Mouse (Mus musculus): Measurements from ENCODE around the gene Erc2. TPM values are rescaled to one million over a fixed set of nuclear protein-coding genes. Genes with fewer than 3 reads are reported as not detected.

The Erc2 gene
- polyA plus RNA-seq, 1 experiment from 2014 or later, result 2.4 TPM

DNA sequence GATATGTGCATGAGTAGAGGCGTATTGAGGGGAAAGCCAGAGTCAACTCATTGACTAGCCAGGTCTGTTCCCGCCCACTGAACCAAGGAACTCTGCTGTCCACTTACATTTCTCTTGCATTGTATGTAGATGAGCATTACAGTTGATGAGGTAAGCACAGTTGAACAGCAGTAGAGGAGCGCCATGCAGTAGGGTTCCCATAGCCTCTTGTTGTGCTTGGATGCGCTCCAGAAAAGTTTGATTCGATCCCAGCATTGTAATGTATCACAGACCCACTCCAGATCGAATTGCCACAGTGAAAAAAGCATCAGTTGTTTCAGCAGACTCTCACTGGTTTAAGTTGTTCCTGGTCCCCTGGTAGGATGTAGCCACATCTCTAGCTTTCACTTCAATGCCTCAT lies 656.7 kb downstream of the Erc2 start:
- Histone ChIP-seq H3K4me3 (no peak overlapping the region), H3K27me3 (replicated peaks) (peaks cover 38% of the 10 kb centered on the region), H3K36me3 (no peaks in the 10 kb centered on the region), H3K4me2 (no peak overlapping the region), H3K9me3 (no peaks in the 10 kb centered on the region), H3K9ac (no peak overlapping the region), H3K27ac (replicated peaks) (no peak overlapping the region), H3K4me1 (peaks cover 30% of the 10 kb centered on the region)
- 86% methylated on average over 6 of the region's 6 CpGs for WGBS
- no peak for ATAC-seq (ENCODE audit: extremely low read depth, insufficient number of reproducible peaks, low FRiP score, low TSS enrichment)

GRCm38 (mm10) chr14:28280376-28280775 lies 658.1 kb downstream of the Erc2 start:
- H3K27ac ChIP-seq (replicated peaks), result no peak overlapping the region
- peaks cover 38% of the 10 kb centered on the region for H3K27me3 ChIP-seq (replicated peaks)
- 48% methylated on average over 1 of the region's 1 CpGs for WGBS
- H3K4me1 ChIP-seq, result peaks cover 17% of the 10 kb centered on the region
- no peaks in the 10 kb centered on the region for H3K9me3 ChIP-seq
- ATAC-seq (ENCODE audit: extremely low read depth, insufficient number of reproducible peaks, low FRiP score, low TSS enrichment), result no peak
- no peak overlapping the region for H3K9ac ChIP-seq
- no peak overlapping the region for H3K4me3 ChIP-seq
- no peaks in the 10 kb centered on the region for H3K36me3 ChIP-seq
- no peak overlapping the region for H3K4me2 ChIP-seq

- no peak overlapping the region for H3K4me2 ChIP-seq
- peaks cover 24% of the 10 kb centered on the region for H3K4me1 ChIP-seq
- H3K9ac ChIP-seq, result no peak overlapping the region
- no peaks in the 10 kb centered on the region for H3K9me3 ChIP-seq
- no peak overlapping the region for H3K4me3 ChIP-seq
- ATAC-seq (ENCODE audit: extremely low read depth, insufficient number of reproducible peaks, low FRiP score, low TSS enrichment), result no peak
- no peak overlapping the region for H3K27ac ChIP-seq (replicated peaks)
- peaks cover 20% of the 10 kb centered on the region for H3K27me3 ChIP-seq (replicated peaks)
- WGBS, result 87% methylated on average over 1 of the region's 1 CpGs
- no peaks in the 10 kb centered on the region for H3K36me3 ChIP-seq
Measured at GRCm38 (mm10) chr14:28283319-28284095, 661.3 kb downstream of the Erc2 start.

- no peaks in the 10 kb centered on the region for H3K36me3 ChIP-seq
- no peaks in the 10 kb centered on the region for H3K9me3 ChIP-seq
- H3K9ac ChIP-seq, result no peak overlapping the region
- peaks cover 18% of the 10 kb centered on the region for H3K4me1 ChIP-seq
- ATAC-seq (ENCODE audit: extremely low read depth, insufficient number of reproducible peaks, low FRiP score, low TSS enrichment), result no peak
- H3K27ac ChIP-seq (replicated peaks), result no peak overlapping the region
- no peaks in the 10 kb centered on the region for H3K27me3 ChIP-seq (replicated peaks)
- no peak overlapping the region for H3K4me2 ChIP-seq
- H3K4me3 ChIP-seq, result no peak overlapping the region
Measured at GRCm38 (mm10) chr14:28286511-28286910, 664.3 kb downstream of the Erc2 start.

- no peaks in the 10 kb centered on the region for H3K9me3 ChIP-seq
- H3K27ac ChIP-seq (replicated peaks), result no peak overlapping the region
- H3K9ac ChIP-seq, result no peak overlapping the region
- peaks cover 18% of the 10 kb centered on the region for H3K4me1 ChIP-seq
- no peaks in the 10 kb centered on the region for H3K27me3 ChIP-seq (replicated peaks)
- H3K4me2 ChIP-seq, result no peak overlapping the region
- 59% methylated on average over 2 of the region's 2 CpGs for WGBS
- ATAC-seq (ENCODE audit: extremely low read depth, insufficient number of reproducible peaks, low FRiP score, low TSS enrichment), result no peak
- no peaks in the 10 kb centered on the region for H3K36me3 ChIP-seq
- H3K4me3 ChIP-seq, result no peak overlapping the region
Measured at GRCm38 (mm10) chr14:28288196-28288595, 666.0 kb downstream of the Erc2 start.

GRCm38 (mm10) chr14:28288926-28289325 lies 666.7 kb downstream of the Erc2 start:
- Histone ChIP-seq H3K36me3 (no peaks in the 10 kb centered on the region), H3K4me1 (peaks cover 13% of the 10 kb centered on the region), H3K27me3 (replicated peaks) (no peaks in the 10 kb centered on the region), H3K4me3 (no peak overlapping the region), H3K9ac (no peak overlapping the region), H3K9me3 (no peaks in the 10 kb centered on the region), H3K4me2 (no peak overlapping the region), H3K27ac (replicated peaks) (no peak overlapping the region)
- no peak for ATAC-seq (ENCODE audit: extremely low read depth, insufficient number of reproducible peaks, low FRiP score, low TSS enrichment)
- WGBS, result 71% methylated on average over 2 of the region's 2 CpGs

- WGBS, result 63% methylated on average over 5 of the region's 5 CpGs
- Histone ChIP-seq H3K4me2 (no peak overlapping the region), H3K9me3 (no peaks in the 10 kb centered on the region), H3K27ac (replicated peaks) (no peak overlapping the region), H3K27me3 (replicated peaks) (no peaks in the 10 kb centered on the region), H3K9ac (no peak overlapping the region), H3K4me1 (peaks cover 36% of the 10 kb centered on the region), H3K36me3 (no peaks in the 10 kb centered on the region), H3K4me3 (no peak overlapping the region)
- no peak for ATAC-seq (ENCODE audit: extremely low read depth, insufficient number of reproducible peaks, low FRiP score, low TSS enrichment)
Measured at GRCm38 (mm10) chr14:28293921-28294320, 671.7 kb downstream of the Erc2 start.

GRCm38 (mm10) chr14:28295145-28295544 lies 672.9 kb downstream of the Erc2 start:
- Histone ChIP-seq H3K9ac (no peak overlapping the region), H3K36me3 (no peaks in the 10 kb centered on the region), H3K4me1 (peaks cover 43% of the 10 kb centered on the region), H3K4me2 (no peak overlapping the region), H3K4me3 (no peak overlapping the region), H3K27ac (replicated peaks) (peak overlapping the region; percentile 1; the same call in 1 of the 2 replicates), H3K27me3 (replicated peaks) (no peaks in the 10 kb centered on the region), H3K9me3 (no peaks in the 10 kb centered on the region)
- 28% methylated on average over 4 of the region's 4 CpGs for WGBS
- no peak for ATAC-seq (ENCODE audit: extremely low read depth, insufficient number of reproducible peaks, low FRiP score, low TSS enrichment)

- no peak overlapping the region for H3K27ac ChIP-seq (replicated peaks)
- H3K9ac ChIP-seq, result no peak overlapping the region
- peaks cover 41% of the 10 kb centered on the region for H3K4me1 ChIP-seq
- H3K4me2 ChIP-seq, result no peak overlapping the region
- H3K36me3 ChIP-seq, result no peaks in the 10 kb centered on the region
- ATAC-seq (ENCODE audit: extremely low read depth, insufficient number of reproducible peaks, low FRiP score, low TSS enrichment), result no peak
- H3K27me3 ChIP-seq (replicated peaks), result no peaks in the 10 kb centered on the region
- H3K4me3 ChIP-seq, result no peak overlapping the region
- 43% methylated on average over 6 of the region's 6 CpGs for WGBS
- H3K9me3 ChIP-seq, result no peaks in the 10 kb centered on the region
Measured at GRCm38 (mm10) chr14:28300095-28300494, 677.9 kb downstream of the Erc2 start.

DNA sequence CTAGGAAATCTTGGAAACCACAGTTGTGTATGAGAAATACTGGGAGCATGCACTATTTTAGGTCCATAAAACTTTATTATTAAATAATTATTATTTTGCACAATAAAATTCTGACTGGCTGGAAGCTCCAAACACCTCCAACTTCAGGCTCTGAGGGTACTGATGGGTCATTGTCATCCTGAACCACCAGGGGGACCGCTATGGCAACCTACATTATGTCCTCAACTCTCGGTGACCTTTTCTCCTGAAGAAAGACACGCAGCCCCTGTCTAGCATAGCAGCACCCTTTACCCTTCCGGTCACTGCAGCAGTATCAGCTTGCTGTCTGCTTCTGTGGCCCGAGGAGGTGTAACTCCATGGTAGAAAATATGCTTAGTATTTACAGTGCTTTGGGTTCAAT lies 679.0 kb downstream of the Erc2 start:
- 13% methylated on average over 5 of the region's 5 CpGs for WGBS
- no peak overlapping the region for H3K27ac ChIP-seq (replicated peaks)
- H3K36me3 ChIP-seq, result no peaks in the 10 kb centered on the region
- no peak for ATAC-seq (ENCODE audit: extremely low read depth, insufficient number of reproducible peaks, low FRiP score, low TSS enrichment)
- peaks cover 29% of the 10 kb centered on the region for H3K4me1 ChIP-seq
- H3K4me3 ChIP-seq, result no peak overlapping the region
- no peaks in the 10 kb centered on the region for H3K27me3 ChIP-seq (replicated peaks)
- no peak overlapping the region for H3K4me2 ChIP-seq
- no peaks in the 10 kb centered on the region for H3K9me3 ChIP-seq
- H3K9ac ChIP-seq, result no peak overlapping the region

DNA sequence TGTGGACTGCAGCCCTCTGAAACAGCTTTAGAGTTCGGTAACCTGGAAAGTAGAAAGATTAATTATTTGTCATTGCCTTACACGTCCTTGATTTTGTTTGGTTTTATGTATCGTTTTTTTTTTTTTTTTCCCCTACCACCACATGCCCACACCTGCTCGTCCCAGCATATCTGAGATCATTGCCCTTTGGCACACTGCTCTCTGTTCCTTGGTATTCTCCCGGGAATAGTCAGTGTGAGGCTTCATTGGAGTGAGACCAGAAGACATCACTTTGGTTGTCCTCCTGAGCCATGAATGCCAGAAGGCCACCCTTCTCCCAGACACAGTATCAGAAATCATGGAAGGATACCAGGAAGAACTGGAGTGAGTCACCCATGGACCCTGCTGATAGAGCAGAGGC lies 681.9 kb downstream of the Erc2 start:
- Histone ChIP-seq H3K9me3 (0 out of 2 replicates have a peak, but pooled peaks cover 4% of the 10 kb centered on the region), H3K9ac (no peak overlapping the region), H3K4me2 (no peak overlapping the region), H3K27me3 (replicated peaks) (no peaks in the 10 kb centered on the region), H3K4me3 (no peak overlapping the region), H3K27ac (replicated peaks) (no peak overlapping the region), H3K36me3 (no peaks in the 10 kb centered on the region), H3K4me1 (peaks cover 19% of the 10 kb centered on the region)
- no peak for ATAC-seq (ENCODE audit: extremely low read depth, insufficient number of reproducible peaks, low FRiP score, low TSS enrichment)
- 65% methylated on average over 5 of the region's 5 CpGs for WGBS

- no peaks in the 10 kb centered on the region for H3K27me3 ChIP-seq (replicated peaks)
- peaks cover 21% of the 10 kb centered on the region for H3K4me1 ChIP-seq
- H3K27ac ChIP-seq (replicated peaks), result no peak overlapping the region
- WGBS, result 75% methylated on average over 1 of the region's 1 CpGs
- ATAC-seq (ENCODE audit: extremely low read depth, insufficient number of reproducible peaks, low FRiP score, low TSS enrichment), result no peak
- H3K9ac ChIP-seq, result no peak overlapping the region
- H3K36me3 ChIP-seq, result no peaks in the 10 kb centered on the region
- 0 out of 2 replicates have a peak, but pooled peaks cover 4% of the 10 kb centered on the region for H3K9me3 ChIP-seq
- H3K4me3 ChIP-seq, result no peak overlapping the region
- no peak overlapping the region for H3K4me2 ChIP-seq
Measured at GRCm38 (mm10) chr14:28308661-28309060, 686.4 kb downstream of the Erc2 start.

Measured in heart, embryonic 13.5 days (tissue).